Comparison of ENCODE assay signal across 15 mouse cellular contexts in the genomic region with DNA sequence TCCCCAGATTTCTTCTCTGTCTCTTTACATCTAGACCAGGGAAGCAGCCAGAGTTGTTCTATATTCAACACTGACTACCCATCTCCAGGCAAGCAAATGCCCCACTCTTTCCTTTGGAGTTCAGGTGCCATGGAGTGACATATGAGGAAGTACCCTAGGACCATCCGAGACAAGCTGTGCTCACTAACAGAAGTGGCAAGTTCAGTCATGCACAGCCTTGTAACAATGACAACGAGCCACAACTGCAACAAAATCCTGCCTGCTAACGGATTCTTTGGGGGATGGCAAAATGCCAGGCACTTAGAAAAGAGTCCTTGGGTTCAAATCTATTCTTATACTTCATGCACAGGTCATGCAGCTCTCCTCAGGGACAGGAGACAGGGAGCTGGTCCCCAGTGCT.
"Had no signal": no experiment of that assay in that cellular context is flagged by ENCODE, and none has a peak within 500 bp of the region (broad histone marks: within the 10 kb centered on the region; RNA-seq: fewer than 3 reads in every experiment).

No protein-coding gene starts in this region.

- DNase-seq: kidney, adult 18-20 months; kidney, postnatal 14 days; lung, adult 2 months; right cerebral cortex, postnatal 4 days; spleen, adult 18-20 months; thymus, postnatal 36 days had no signal

- H3K27ac ChIP-seq: intestine, embryonic 15.5 days; limb, embryonic 10.5 days; liver, embryonic 15.5 days; macrophage; midbrain, embryonic 13.5 days; neural tube, embryonic 13.5 days; stomach, embryonic 15.5 days had no signal

- H3K4me3 ChIP-seq: intestine, embryonic 15.5 days; limb, embryonic 10.5 days; liver, embryonic 15.5 days; midbrain, embryonic 13.5 days; neural tube, embryonic 13.5 days; stomach, embryonic 15.5 days had no signal

- H3K27me3 ChIP-seq: intestine, embryonic 15.5 days; liver, embryonic 15.5 days; neural tube, embryonic 13.5 days; stomach, embryonic 15.5 days had no signal

- H3K4me2 ChIP-seq: intestine, embryonic 15.5 days; liver, embryonic 11.5 days; liver, embryonic 15.5 days; midbrain, embryonic 13.5 days; neural tube, embryonic 13.5 days; stomach, embryonic 15.5 days had no signal

- H3K36me3 ChIP-seq: intestine, embryonic 15.5 days; limb, embryonic 10.5 days; liver, embryonic 15.5 days; midbrain, embryonic 13.5 days; neural tube, embryonic 13.5 days; stomach, embryonic 15.5 days had no signal

- H3K4me1 ChIP-seq: midbrain, embryonic 13.5 days; neural tube, embryonic 13.5 days had no signal

- H3K9me3 ChIP-seq: intestine, embryonic 15.5 days; limb, embryonic 10.5 days; liver, embryonic 15.5 days; midbrain, embryonic 13.5 days; neural tube, embryonic 13.5 days; stomach, embryonic 15.5 days had no signal

- ATAC-seq: intestine, embryonic 15.5 days; lung, postnatal 0 days; midbrain, embryonic 13.5 days had no signal

- H3K9ac ChIP-seq: intestine, embryonic 15.5 days; liver, embryonic 15.5 days; midbrain, embryonic 13.5 days; neural tube, embryonic 13.5 days; stomach, embryonic 15.5 days had no signal
